Mouse (Mus musculus): ENCODE data around the gene Map3k11. TPM values are rescaled to one million over a fixed set of nuclear protein-coding genes. Genes with fewer than 3 reads are reported as not detected.

Map3k11 gene
- 9.3 and 14.2 TPM in 2 replicates for polyA plus RNA-seq (2011; ENCODE audit: insufficient read length, low read depth, missing spikeins)

GRCm38 (mm10) chr19:5688200-5689087 lies at the start of gene Map3k11, which contains the start of gene Pcnx3:
TSS of gene Map3k11 (plus strand) at chr19:5688742.
TSS of gene Pcnx3 (minus strand) at chr19:5688908.
- peak within 1 kb of the TSS; percentile 86 for H3K4me3 ChIP-seq (ENCODE audit: insufficient read depth, low read length)
- H3K27ac ChIP-seq (ENCODE audit: insufficient read depth, low read length) = peak within 1 kb of the TSS; percentile 92
- H3K4me1 ChIP-seq (ENCODE audit: control insufficient read depth, insufficient read depth, low read length) = peaks cover 7% of the 10 kb centered on the region; the same call in 1 of the 2 replicates
- peak; percentile 54; the same call in 1 of the 2 replicates for TF ChIP-seq POLR2A (IDR thresholded peaks at IDR 0.05; ENCODE audit: low read depth, low read length)
- no peak for TF ChIP-seq CTCF (IDR thresholded peaks at IDR 0.05; ENCODE audit: borderline replicate concordance, insufficient read depth, low read length)

- H3K27ac ChIP-seq (ENCODE audit: insufficient read depth, low read length) = no peak overlapping the region
- no peak for TF ChIP-seq POLR2A (IDR thresholded peaks at IDR 0.05; ENCODE audit: low read depth, low read length)
- peaks cover 13% of the 10 kb centered on the region; the same call in 1 of the 2 replicates for H3K4me1 ChIP-seq (ENCODE audit: control insufficient read depth, insufficient read depth, low read length)
- H3K4me3 ChIP-seq (ENCODE audit: insufficient read depth, low read length) = no peak overlapping the region
These were observed 48.2 kb upstream of the Map3k11 start for GRCm38 (mm10) chr19:5640339-5640738.

- Histone ChIP-seq H3K27ac (ENCODE audit: insufficient read depth, low read length) (no peak overlapping the region), H3K4me3 (ENCODE audit: insufficient read depth, low read length) (no peak overlapping the region), H3K4me1 (ENCODE audit: control insufficient read depth, insufficient read depth, low read length) (peaks cover 13% of the 10 kb centered on the region; the same call in 1 of the 2 replicates)
- no peak for TF ChIP-seq POLR2A (IDR thresholded peaks at IDR 0.05; ENCODE audit: low read depth, low read length)
- no peak for TF ChIP-seq CTCF (IDR thresholded peaks at IDR 0.05; ENCODE audit: borderline replicate concordance, insufficient read depth, low read length)
These were observed 47.5 kb upstream of the Map3k11 start for GRCm38 (mm10) chr19:5641021-5641420.

DNA sequence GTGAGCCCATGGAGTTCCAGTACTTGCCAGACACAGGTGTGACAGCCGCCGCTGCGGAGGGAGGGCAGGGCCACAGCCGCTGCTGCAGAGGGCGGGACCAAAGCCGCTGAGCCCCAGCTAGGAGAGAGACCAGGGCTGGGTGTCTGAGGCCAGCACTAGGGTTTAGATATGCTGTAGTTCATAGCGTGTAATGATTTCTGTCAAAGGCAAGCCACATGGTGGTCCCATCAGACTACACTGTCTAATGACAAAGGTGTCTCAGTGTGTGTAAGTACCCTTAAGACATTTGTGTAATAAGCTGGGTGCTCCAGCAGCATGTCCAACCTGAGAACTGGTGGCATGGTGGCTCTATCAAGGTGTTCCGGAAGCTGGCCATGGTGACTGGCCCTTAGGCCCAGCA lies 46.9 kb upstream of the Map3k11 start:
- no peak for TF ChIP-seq CTCF (IDR thresholded peaks at IDR 0.05; ENCODE audit: borderline replicate concordance, insufficient read depth, low read length)
- TF ChIP-seq POLR2A (IDR thresholded peaks at IDR 0.05; ENCODE audit: low read depth, low read length) = no peak
- Histone ChIP-seq H3K27ac (ENCODE audit: insufficient read depth, low read length) (no peak overlapping the region), H3K4me1 (ENCODE audit: control insufficient read depth, insufficient read depth, low read length) (peaks cover 12% of the 10 kb centered on the region; the same call in 1 of the 2 replicates), H3K4me3 (ENCODE audit: insufficient read depth, low read length) (no peak overlapping the region)

- Histone ChIP-seq H3K4me3 (ENCODE audit: insufficient read depth, low read length) (no peak overlapping the region), H3K4me1 (ENCODE audit: control insufficient read depth, insufficient read depth, low read length) (no peaks in the 10 kb centered on the region), H3K27ac (ENCODE audit: insufficient read depth, low read length) (no peak overlapping the region)
- no peak for TF ChIP-seq POLR2A (IDR thresholded peaks at IDR 0.05; ENCODE audit: low read depth, low read length)
- no peak for TF ChIP-seq CTCF (IDR thresholded peaks at IDR 0.05; ENCODE audit: borderline replicate concordance, insufficient read depth, low read length)
These were observed 43.3 kb upstream of the Map3k11 start for GRCm38 (mm10) chr19:5645280-5645679.

GRCm38 (mm10) chr19:5646731-5647330 lies 41.7 kb upstream of the Map3k11 start:
- Histone ChIP-seq H3K4me3 (ENCODE audit: insufficient read depth, low read length) (no peak overlapping the region), H3K4me1 (ENCODE audit: control insufficient read depth, insufficient read depth, low read length) (no peaks in the 10 kb centered on the region), H3K27ac (ENCODE audit: insufficient read depth, low read length) (no peak overlapping the region)

GRCm38 (mm10) chr19:5647791-5648190 lies 40.8 kb upstream of the Map3k11 start:
- Histone ChIP-seq H3K4me3 (ENCODE audit: insufficient read depth, low read length) (no peak overlapping the region), H3K4me1 (ENCODE audit: control insufficient read depth, insufficient read depth, low read length) (no peaks in the 10 kb centered on the region), H3K27ac (ENCODE audit: insufficient read depth, low read length) (no peak overlapping the region)
- TF ChIP-seq CTCF (IDR thresholded peaks at IDR 0.05; ENCODE audit: borderline replicate concordance, insufficient read depth, low read length) (no peak), POLR2A (IDR thresholded peaks at IDR 0.05; ENCODE audit: low read depth, low read length) (no peak)

More at GRCm38 (mm10) chr19:5646731-5647330, 41.7 kb upstream of the Map3k11 start:
- TF ChIP-seq POLR2A (IDR thresholded peaks at IDR 0.05; ENCODE audit: low read depth, low read length) = no peak
- no peak for TF ChIP-seq CTCF (IDR thresholded peaks at IDR 0.05; ENCODE audit: borderline replicate concordance, insufficient read depth, low read length)

GRCm38 (mm10) chr19:5648401-5649297 lies 39.9 kb upstream of the Map3k11 start:
- TF ChIP-seq CTCF (IDR thresholded peaks at IDR 0.05; ENCODE audit: borderline replicate concordance, insufficient read depth, low read length) (no peak), POLR2A (IDR thresholded peaks at IDR 0.05; ENCODE audit: low read depth, low read length) (peak; percentile 41)
- H3K4me3 ChIP-seq (ENCODE audit: insufficient read depth, low read length) = no peak overlapping the region
- no peak overlapping the region for H3K27ac ChIP-seq (ENCODE audit: insufficient read depth, low read length)
- H3K4me1 ChIP-seq (ENCODE audit: control insufficient read depth, insufficient read depth, low read length) = no peaks in the 10 kb centered on the region

DNA sequence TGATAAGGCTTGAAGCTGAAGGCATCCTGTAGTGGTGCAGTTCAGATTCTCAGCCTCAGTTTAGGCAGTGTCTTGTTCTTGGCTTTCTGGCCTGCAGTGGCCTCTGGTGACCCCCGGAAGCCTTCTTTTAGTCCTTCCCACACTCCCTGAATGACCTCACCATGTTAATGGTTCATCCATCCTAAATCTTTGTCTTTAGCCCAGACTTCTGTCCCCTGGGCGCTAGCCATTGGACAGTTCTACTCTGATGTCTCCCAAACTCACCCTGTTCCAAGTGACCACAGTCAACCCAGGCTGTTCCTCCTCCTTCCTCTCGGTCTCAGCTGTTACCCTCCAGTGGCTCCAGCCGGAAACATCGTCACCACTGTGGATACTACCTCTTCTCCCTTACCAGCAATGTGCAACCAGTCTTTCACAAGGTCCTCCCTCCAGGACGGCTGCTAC lies 39.2 kb upstream of the Map3k11 start:
- no peaks in the 10 kb centered on the region for H3K4me1 ChIP-seq (ENCODE audit: control insufficient read depth, insufficient read depth, low read length)
- no peak overlapping the region for H3K27ac ChIP-seq (ENCODE audit: insufficient read depth, low read length)
- H3K4me3 ChIP-seq (ENCODE audit: insufficient read depth, low read length) = no peak overlapping the region
- TF ChIP-seq CTCF (IDR thresholded peaks at IDR 0.05; ENCODE audit: borderline replicate concordance, insufficient read depth, low read length) (no peak), POLR2A (IDR thresholded peaks at IDR 0.05; ENCODE audit: low read depth, low read length) (no peak)
